Mouse (Mus musculus) ZHBTc4 (cell line): ENCODE data around the gene Pam.

Source experiments
- DNase-seq: peaks from one replicate; pipeline ENCODE4 v3.0.0-alpha.2; 2011; ENCODE audit warnings: low read depth, low spot score

Pam gene

GRCm38 (mm10) chr1:97916218-97916970 lies 179.1 kb downstream of the Pam start:
- no peak for DNase-seq

GRCm38 (mm10) chr1:97915726-97916125 lies 179.7 kb downstream of the Pam start:
- DNase-seq = no peak

- no peak for DNase-seq
Measured at GRCm38 (mm10) chr1:97910874-97911273, 184.6 kb downstream of the Pam start.

GRCm38 (mm10) chr1:97909561-97909960 lies 185.9 kb downstream of the Pam start:
- no peak for DNase-seq

- no peak for DNase-seq
Measured at GRCm38 (mm10) chr1:97908736-97909135, 186.7 kb downstream of the Pam start.

- DNase-seq = no peak
Measured at GRCm38 (mm10) chr1:97903912-97904460, 191.5 kb downstream of the Pam start.

- no peak for DNase-seq
Measured at GRCm38 (mm10) chr1:97902830-97903229, 192.6 kb downstream of the Pam start.

GRCm38 (mm10) chr1:97900559-97901153 lies 194.8 kb downstream of the Pam start:
- DNase-seq = no peak

GRCm38 (mm10) chr1:97887511-97887910 lies 207.9 kb downstream of the Pam start:
- DNase-seq = no peak

- DNase-seq = no peak
Measured at GRCm38 (mm10) chr1:97883498-97883897, 211.9 kb downstream of the Pam start.

GRCm38 (mm10) chr1:97877037-97877436 lies 218.4 kb downstream of the Pam start:
- peak; percentile 6 for DNase-seq

- no peak for DNase-seq
Measured at GRCm38 (mm10) chr1:97873490-97874054, 221.9 kb downstream of the Pam start.

GRCm38 (mm10) chr1:97872493-97872892 lies 223.0 kb downstream of the Pam start:
- no peak for DNase-seq

GRCm38 (mm10) chr1:97872072-97872471 lies 223.4 kb downstream of the Pam start:
- no peak for DNase-seq

GRCm38 (mm10) chr1:97864135-97864534 lies 231.3 kb downstream of the Pam start:
- no peak for DNase-seq

- DNase-seq = no peak
Measured at GRCm38 (mm10) chr1:97863140-97863539, 232.3 kb downstream of the Pam start.

- DNase-seq = no peak
Measured at GRCm38 (mm10) chr1:97862734-97863133, 232.7 kb downstream of the Pam start.

- no peak for DNase-seq
Measured at GRCm38 (mm10) chr1:97854256-97854655, 241.2 kb downstream of the Pam start.

GRCm38 (mm10) chr1:97851601-97852175 lies 243.8 kb downstream of the Pam start:
- no peak for DNase-seq

- no peak for DNase-seq
Measured at GRCm38 (mm10) chr1:97848601-97849241, 246.7 kb downstream of the Pam start.

GRCm38 (mm10) chr1:97843220-97843992 lies 252.0 kb downstream of the Pam start:
- no peak for DNase-seq
